Mouse (Mus musculus) olfactory bulb, adult 2 months (tissue): Measurements from ENCODE around the gene Rcn3.

Experiments used
- CTCF ChIP-seq: fragments of 200-500 bp; IDR thresholded peaks from 2 replicates; pipeline ENCODE4 v1.5.1; 2012; ENCODE audit warnings: low read depth, mild to moderate bottlenecking, low read length, moderate library complexity; ENCODE audit not compliant: insufficient read depth
- POLR2A ChIP-seq: fragments of 200-500 bp; IDR thresholded peaks from 2 replicates; pipeline ENCODE4 v1.6.1; 2012; ENCODE audit warnings: mild to moderate bottlenecking, low read depth, low read length, moderate library complexity; ENCODE audit not compliant: insufficient read depth

DNA sequence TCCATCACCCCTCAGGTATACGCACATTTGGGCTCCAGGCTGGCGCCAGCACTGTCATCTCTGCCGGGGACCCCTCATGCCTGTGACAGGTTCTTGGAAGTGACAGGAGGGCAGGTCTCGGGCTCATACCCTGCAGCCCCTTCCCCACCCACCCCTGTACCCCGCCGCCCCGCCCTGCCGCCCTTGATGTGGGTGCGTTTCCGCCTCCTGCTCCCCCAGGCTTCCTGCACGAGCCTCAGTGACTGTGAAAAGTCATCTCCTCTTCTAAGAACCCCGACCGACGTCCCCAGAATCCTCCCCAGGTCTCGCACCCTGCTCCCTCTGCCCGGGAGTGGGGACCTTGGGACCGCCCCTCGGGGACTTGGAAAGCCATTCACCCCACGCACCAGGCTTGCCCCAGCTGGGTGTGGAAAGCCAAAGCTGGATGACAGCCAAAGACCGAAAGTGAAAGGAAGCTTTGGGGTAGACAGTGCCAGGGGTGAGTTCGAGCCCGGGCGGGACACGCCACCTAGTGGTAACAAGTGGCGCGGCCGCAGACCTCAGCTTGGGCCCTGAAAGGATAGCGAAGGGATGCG lies 44.1 kb upstream of the Rcn3 start, which contains the start of the genes Gm45713 and Flt3l:
- TF ChIP-seq POLR2A: no peak
- peak; percentile 87 for TF ChIP-seq CTCF
